Mouse (Mus musculus) brain, adult 2 months (tissue): ENCODE data around the gene Gbp6.
"Not testable (repeated sequence)": the region's sequence is repeated elsewhere in the genome, so short reads cannot be mapped to it uniquely, and the experiment has no call there.

Source experiments
- DNase-seq: peaks from one replicate; pipeline ENCODE4 v3.0.0; 2011; ENCODE audit warnings: low read depth, low spot score

Gbp6 gene

GRCm38 (mm10) chr5:105293226-105294165 lies at the start of gene Gbp6, which contains the start of gene Gm43302:
Gene Gbp6, minus strand, starts transcription at chr5:105293698.
Gene Gm43302, minus strand, starts transcription at chr5:105293695.
- peak; percentile 91 for DNase-seq

- DNase-seq: no peak
These were observed 47.8 kb upstream of the Gbp6 start for GRCm38 (mm10) chr5:105341281-105341680.

- DNase-seq: peak; percentile 33
These were observed 29.0 kb upstream of the Gbp6 start for GRCm38 (mm10) chr5:105322543-105322942.

GRCm38 (mm10) chr5:105310941-105311340 lies 17.4 kb upstream of the Gbp6 start:
- DNase-seq: no peak

- not testable (repeated sequence) for DNase-seq
These were observed 15.7 kb upstream of the Gbp6 start for GRCm38 (mm10) chr5:105309148-105309547.

- not testable (repeated sequence) for DNase-seq
These were observed 13.4 kb upstream of the Gbp6 start for GRCm38 (mm10) chr5:105306946-105307345.

- DNase-seq: no peak
These were observed 12.7 kb upstream of the Gbp6 start for GRCm38 (mm10) chr5:105306159-105306581.

- not testable (repeated sequence) for DNase-seq
These were observed 12.2 kb upstream of the Gbp6 start for GRCm38 (mm10) chr5:105305671-105306070.

GRCm38 (mm10) chr5:105301963-105302362 lies 8.5 kb upstream of the Gbp6 start:
- DNase-seq: no peak

- DNase-seq: no peak
These were observed 8.0 kb upstream of the Gbp6 start for GRCm38 (mm10) chr5:105301531-105301930.

GRCm38 (mm10) chr5:105295746-105296145 lies 2.2 kb upstream of the Gbp6 start:
- no peak for DNase-seq

- peak; percentile 35 for DNase-seq
These were observed 1.0 kb downstream of the Gbp6 start for GRCm38 (mm10) chr5:105292492-105292891.

GRCm38 (mm10) chr5:105290921-105291320 lies 2.6 kb downstream of the Gbp6 start:
- DNase-seq: not testable (repeated sequence)

- DNase-seq: not testable (repeated sequence)
These were observed 32.8 kb downstream of the Gbp6 start for GRCm38 (mm10) chr5:105260673-105261072.

GRCm38 (mm10) chr5:105252491-105252890 lies 41.0 kb downstream of the Gbp6 start:
- no peak for DNase-seq

GRCm38 (mm10) chr5:105244741-105245140 lies 48.8 kb downstream of the Gbp6 start:
- not testable (repeated sequence) for DNase-seq

- peak; percentile 26 for DNase-seq
These were observed 52.5 kb downstream of the Gbp6 start for GRCm38 (mm10) chr5:105240982-105241381.

- DNase-seq: peak; percentile 10
These were observed 53.9 kb downstream of the Gbp6 start, which contains the start of gene Gbp10 for GRCm38 (mm10) chr5:105239483-105240047. Gene Gbp10, minus strand, starts transcription at chr5:105239533.

GRCm38 (mm10) chr5:105238402-105238801 lies 55.1 kb downstream of the Gbp6 start:
- DNase-seq: not testable (repeated sequence)

- not testable (repeated sequence) for DNase-seq
These were observed 57.5 kb downstream of the Gbp6 start for GRCm38 (mm10) chr5:105236040-105236439.
